Mouse (Mus musculus) monocyte, adult 2 months (primary cell): ENCODE measurements around the gene Crbn.

Experiments
- DNase-seq, 2 experiments: peaks; one replicate each; pipeline ENCODE4 v3.0.0; 2022; ENCODE audit warnings: low spot score in 2 of 2, low read depth in 1 of 2

The Crbn gene

DNA sequence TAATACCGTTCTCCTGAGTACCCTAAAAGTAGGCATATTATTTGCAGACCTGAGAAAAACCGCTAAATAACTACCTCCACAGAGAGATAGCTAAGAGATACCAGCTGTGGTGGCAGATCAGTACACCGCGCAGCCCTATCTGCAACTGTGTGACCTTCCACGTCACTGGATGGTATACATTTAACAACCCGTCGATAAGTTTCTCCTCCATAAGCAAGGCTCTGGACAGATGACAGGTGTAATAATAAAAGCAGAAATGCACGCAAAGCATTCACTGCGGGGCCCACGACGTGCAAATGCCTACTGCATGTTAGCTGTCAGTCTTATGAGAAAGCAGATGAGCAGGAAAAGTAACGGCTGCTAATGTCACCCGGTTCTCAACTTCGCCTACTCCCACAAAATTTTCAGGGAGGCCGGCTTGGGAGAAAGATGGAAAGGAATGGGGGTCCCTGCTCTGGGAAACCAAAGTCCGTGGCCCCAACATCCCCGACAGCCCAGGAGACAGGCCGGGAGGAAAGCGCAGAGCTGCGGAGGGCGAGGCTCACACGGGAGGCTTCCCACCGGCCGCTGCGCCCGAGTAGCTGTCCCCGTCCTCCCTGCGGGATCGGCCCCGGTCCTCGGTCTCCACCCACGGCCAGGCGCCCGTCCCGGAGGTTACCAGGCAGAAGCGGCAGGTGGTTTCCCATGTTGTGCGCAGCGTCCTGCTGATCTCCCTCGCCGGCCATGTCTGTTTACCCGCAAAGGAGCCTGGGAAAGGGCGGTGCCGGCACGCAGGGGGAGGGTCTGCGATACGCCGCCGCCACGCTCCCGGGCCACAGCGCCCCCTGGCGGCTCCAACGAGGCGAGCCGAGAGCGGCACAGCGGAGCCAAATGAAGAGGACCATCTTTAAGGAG lies at the start of gene Crbn:
Crbn (minus strand) TSS at position 745 of the 894 bp plus-strand sequence.
- DNase-seq: peak; percentile 72 to 88

DNA sequence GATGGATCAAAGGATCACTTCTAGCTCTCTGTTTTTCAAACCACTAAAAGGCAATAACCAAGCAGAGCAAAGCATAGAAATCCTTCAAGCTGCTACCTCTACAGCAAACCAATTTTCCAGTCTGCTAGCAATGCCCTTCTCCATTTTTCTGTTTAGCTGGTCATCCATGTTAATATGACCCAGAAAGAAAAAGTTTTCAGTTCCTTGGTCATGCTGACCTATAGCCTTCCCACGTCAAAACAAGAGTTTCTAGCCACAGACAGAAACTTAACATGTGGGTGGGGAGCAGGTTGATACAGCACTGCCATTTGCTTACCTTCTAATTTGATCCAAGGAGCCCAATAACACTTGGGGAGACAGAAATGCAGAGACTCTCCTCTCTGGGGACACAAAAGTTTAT lies 40.3 kb upstream of the Crbn start:
- DNase-seq: no peak

DNA sequence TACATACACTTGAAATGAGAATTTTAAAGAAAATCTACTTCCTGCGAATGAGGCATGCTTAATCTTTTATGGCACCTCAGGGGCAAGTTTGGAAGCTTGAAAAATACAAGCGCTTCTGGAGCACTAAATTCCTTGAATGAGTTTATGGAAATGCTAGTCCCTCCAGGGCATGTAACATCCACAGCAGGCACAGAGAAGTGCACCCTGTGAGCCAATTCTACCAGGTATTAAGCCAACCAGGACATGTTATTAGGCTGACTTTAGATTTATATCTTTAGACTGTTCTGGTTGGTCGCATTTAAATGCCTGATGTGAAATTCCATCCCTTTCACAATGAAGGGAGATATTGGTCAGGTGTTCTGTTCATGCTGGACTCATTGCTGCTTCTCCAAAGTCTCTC lies 38.2 kb upstream of the Crbn start:
- DNase-seq: no peak

DNA sequence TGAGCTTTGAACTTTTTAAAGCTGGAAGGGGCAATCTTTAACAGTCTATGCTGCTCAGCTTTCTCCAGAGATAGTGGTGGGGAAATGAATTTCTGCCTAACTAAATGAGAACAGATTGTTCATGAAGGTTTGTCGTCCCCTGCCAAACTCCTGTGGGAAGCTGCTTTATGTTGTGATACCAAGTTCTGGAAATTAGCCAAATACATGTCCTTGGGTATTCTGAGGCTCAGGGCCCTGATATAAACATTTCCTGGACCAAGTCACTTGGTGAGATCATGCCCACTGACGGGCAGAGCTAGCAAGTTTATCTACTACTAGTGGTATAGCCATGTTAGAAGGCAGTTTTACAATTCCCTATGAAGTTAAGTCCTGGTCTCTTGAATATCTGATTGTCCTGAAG lies 35.4 kb upstream of the Crbn start:
- no peak for DNase-seq

DNA sequence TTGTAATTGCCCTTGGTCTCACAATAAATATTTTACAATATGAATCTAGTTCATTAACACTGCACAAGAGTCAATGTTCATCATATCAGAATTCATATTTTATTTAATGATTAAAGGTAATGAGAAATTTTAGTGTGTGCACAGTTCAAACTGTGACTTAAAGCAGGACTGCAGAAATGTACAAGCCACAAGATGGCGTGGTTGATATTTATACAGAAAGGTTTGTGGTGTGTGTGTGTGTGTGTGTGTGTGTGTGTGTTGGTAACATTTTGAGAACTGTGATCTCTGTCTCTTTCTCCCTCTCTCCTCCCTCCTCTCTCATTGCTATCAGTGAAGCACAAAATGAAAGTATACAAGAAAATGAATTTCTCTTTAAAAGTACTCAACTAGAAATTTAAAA lies 22.5 kb upstream of the Crbn start:
- no peak for DNase-seq

DNA sequence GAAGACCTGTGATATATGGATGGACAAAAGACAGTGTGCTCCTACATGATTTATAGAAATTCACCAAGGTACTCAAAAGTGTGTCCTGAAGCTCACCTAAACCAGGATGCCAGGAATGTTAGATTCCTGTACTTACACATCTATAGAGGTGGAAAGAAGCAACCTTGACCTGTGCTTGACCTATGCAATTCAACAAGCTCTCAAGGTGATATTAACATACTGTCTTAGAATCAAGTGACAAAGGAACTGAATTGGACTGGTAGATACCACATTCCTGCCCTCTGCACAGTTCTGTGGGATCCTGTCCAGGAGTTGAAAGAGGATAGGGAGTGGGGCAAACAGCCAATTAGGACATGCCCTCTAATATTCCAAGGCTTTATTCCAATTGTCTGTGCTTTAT lies 20.7 kb upstream of the Crbn start:
- DNase-seq: no peak

DNA sequence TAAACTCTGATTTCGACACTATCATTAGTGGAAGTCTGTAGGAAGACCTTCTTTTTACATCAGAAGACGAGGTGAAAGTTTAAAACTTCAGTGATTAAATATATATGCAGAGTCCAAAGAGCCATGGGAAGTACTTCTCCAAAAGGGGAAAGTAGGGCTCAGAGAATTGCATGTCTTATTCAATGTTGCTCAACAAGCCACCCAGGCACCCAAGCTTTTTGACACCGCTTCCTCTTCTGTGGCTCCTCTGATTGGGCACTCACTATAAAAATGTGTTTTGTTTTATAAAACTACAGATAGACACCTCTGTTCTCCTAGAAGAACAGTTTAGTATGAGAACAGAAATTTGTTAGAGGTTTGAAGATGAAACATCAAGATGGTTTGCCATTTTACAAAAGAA lies 20.0 kb upstream of the Crbn start:
- no peak for DNase-seq

DNA sequence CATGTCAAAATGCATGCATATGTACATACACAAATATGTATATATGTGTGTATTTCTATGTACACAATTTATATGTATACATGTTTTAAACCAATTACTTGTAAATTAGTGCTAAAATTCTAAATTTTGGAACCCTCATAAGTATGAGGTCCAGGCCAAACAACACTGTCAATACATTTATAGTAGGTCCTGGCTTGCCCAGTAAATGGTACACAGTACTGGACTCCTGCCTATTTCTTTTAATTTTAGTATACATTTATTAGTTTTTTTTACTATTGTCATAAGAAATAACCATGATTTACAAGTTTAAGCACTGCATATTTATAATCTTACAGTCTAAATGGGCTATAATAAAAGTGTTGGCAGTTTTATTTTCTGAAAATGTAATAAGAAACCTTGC lies 19.4 kb upstream of the Crbn start:
- DNase-seq: no peak

DNA sequence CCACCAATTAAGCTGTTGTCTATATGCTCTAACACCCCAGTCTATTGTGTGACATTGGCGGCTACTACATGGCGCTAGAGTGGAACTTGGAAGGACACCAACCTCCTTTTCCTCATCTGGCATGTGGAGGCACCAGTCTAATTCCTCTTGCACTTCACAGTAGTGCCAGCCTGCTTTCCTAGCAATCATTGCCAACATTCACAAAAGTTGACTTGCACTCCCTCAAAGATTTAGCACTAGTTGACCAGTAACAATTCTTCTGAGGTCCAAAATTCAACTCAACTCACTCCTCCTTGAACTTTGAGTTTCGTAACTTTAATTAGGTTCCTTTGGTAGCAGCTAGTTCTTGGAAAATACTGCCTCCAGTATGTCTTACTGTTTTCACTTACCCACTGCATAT lies 10.8 kb upstream of the Crbn start:
- no peak for DNase-seq

DNA sequence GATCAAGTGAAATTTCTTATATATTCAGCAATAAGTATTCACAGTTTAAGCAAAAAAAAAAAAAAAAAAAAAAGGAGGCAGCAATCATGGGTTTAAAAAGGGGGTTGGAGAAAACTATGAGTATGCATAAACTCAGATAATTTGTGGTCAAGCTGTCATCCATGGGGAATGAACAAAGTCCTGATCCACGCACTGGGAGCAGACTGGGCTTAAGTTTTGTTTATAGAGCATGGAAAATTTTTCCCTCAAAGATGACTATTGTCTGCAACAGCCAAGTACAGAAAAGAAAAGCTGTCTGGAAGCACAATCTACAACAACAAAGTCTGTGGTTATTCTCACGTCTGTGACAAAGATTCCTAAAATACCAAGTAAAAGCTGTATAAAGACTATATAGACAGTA lies 9.3 kb upstream of the Crbn start:
- DNase-seq: no peak

DNA sequence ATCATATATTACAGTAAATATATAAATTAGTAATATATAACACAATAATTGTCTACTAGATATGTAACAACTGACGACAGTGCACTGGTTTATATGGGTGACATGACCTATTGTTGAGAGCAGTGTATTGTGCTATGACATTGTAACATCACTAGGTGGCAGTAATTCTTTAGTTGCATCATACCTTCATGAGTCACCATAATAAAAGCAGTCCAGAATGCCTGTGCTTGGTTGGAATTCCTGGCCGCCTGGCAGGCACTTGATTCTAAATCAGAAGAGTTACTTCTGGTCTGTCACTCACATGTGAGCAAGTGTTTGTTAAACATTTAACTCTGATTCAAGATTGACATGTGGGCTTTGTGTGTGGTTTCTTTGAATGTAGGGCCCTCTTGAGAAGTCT lies 5.0 kb upstream of the Crbn start:
- DNase-seq: no peak

DNA sequence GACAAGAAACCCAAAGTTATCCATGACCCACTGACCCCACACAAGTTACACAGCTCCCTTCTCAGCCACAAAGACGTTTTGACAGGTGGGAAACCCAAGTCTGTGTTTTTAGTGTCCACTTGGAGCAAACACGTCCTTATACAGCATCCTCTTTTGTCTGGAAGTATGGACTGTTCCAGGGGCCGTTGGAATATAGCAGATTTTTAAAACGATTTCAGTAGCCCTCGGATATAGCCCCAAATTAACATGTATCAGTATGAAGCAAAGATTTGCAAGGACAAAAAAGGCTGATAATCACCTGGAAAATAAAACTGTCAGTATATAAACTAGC lies 315 bp upstream of the Crbn start:
- DNase-seq: no peak

DNA sequence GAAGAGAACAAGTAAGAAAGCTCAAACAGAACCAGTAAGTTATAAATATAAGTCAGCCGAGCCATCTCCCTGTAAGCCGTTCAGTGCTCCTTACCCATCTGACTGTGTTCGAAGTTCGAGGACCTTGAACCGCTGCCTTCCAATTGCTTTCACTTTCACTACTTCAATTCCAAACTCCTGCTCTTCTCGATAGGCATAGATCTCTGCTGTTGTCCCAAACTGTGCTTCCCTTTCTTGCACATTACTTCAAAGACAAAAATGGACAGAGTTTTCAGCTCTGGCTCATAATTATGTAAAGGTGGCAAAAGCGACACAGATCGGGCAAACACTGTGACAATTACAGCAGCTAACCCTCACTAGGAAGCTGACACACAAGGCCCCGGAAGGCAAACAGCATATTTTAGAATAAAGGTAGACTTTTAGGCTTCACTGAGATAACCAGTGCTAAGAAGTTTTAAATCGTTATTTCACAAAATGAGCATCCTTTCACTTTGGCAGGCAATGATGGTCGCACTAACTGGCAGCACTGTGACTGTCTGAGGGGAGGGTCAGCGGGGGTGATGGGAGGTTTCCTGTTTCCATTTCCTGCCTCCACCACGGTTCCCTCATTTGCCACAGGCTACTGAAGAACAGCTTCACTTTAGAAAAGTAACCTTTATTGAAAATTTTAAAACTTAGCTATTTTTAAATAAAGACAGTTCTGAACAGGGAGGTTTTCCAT lies 5.6 kb downstream of the Crbn start:
- DNase-seq: no peak

DNA sequence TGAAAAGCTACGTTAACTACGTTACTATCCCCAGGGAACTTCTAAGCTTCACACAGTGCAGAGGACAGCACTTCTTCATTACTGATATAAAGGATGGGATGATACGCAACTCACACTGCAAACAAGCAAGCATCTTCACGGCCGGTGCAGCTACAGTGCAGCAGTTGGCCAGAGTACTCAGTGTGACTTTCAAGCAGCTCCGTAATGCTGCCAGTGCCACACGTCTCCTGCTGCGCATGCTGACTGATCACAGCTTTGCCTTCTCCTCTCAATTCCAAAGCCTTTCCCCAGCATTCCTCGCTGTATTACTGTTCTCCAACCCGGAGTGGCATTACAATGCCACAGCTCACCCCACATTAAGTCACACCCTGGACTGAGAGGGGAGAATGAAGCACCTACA lies 6.3 kb downstream of the Crbn start:
- DNase-seq: no peak

DNA sequence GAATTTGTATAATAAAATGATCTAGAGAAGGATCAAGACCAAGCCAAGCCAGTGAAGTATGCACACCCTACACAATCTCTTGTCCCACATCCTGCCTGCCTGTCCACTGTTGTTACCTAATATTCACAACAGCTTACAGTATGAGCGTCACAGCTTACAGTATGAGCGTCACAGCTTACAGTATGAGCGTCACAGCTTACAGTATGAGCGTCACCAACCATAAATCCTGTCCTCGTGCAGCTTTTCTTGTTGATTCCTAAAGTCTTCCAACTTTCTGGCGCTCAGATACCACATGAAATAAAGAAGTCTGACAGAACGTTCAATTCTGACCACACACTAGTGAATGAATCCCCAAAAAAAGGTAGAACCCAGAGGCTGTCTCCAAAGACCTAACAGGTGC lies 6.8 kb downstream of the Crbn start:
- DNase-seq: no peak

DNA sequence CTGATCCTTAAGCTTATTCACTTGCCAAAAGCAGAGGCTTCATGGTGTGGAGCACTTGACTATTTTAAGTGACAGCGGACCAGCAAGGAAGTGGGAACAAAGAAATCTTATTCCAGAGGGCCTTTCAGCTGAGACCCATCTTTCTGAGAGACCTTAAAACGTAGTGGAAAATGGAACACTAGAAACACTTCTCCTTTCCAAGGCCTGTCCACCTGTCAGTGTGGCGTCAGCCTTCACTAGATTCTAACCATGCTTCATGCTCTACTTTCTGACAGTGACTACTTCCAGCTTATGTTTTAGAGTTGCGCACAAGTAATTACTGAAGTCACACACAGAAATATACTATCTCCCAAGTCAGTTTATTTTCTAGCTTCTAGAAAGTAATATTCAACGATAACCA lies 7.4 kb downstream of the Crbn start:
- DNase-seq: no peak

DNA sequence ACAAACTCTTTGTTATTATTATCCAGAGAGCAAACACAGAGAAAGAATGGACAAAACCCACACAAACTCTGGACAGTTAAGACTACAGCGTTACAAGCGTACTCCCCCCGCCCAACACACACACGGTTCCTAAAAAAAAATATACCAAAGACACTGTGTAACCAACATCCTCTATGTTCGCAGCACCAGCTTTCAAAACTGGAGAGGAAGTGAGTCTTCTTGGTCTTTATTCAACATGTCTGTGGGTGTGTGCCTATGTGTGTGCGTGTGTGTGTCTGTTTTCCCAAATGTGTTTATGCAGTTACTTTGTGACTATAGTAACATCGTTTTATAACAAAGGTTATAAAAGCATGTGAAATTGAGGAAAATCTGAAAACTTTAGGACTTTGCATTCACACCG lies 8.4 kb downstream of the Crbn start:
- DNase-seq: no peak

DNA sequence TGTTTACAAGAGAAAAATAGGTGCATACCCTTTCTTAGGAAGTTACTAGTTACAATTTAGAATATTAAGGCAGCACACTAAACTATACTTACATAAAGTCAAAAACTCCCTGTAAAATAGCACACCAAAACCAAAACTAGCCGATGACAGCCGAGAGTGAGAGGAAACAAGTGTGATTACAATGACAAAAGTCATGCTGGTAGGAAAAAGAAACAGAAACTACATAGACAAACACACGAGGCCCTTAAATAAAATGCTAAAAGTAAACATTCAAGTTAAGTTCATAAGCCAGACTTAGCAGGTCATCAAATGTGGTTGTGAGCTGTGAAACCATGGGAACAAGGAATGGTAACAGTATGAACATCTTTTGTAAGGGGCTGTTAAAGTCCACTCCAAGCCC lies 12.7 kb downstream of the Crbn start:
- no peak for DNase-seq

DNA sequence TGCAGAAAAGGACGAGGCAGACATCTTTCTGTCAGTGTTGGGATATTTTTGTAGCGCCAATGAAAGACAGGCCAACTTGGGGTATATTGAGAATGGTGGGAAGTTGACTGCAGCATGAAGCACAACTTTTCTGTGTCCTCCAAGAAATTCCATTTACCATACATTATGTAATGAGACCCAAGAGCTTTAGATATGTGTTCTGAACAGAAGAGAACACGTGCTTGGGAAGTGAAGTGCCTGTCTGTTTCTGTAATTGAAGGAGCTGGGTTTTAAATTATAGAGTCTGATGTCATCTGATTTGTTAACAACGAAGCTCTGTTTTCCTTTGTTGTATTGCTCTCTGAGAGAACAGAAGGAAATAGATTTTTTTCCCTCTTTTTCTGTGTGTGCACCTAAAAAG lies 29.8 kb downstream of the Crbn start:
- DNase-seq: no peak

DNA sequence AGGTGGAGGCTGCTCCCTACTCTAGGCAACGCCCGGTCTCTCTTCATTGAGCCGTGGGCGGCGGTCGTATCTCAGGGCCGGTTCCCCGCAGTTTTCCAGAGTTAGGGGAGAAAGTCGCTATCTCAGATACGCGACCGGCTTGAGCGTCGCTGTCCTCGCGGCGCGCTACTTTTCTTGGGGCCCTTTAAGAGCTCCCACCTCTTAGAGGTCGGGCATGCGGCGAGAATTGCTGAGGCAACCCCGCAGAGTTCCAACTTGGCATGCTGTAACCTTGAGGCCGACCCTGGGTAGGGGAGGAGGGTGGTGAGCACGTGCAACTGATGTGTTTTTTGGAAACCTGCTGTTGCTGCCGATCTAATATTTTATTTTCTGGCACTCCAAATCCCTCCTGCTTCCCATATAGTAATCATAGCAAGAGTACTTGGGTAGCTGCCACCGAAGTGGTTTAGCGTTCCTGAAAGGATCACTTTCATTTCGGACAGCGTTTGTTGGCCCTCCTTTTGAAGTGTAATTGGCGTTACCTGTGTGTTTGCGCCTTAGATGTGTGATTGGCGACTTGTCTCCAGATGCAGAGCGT lies 30.5 kb downstream of the Crbn start:
- DNase-seq: no peak

DNA sequence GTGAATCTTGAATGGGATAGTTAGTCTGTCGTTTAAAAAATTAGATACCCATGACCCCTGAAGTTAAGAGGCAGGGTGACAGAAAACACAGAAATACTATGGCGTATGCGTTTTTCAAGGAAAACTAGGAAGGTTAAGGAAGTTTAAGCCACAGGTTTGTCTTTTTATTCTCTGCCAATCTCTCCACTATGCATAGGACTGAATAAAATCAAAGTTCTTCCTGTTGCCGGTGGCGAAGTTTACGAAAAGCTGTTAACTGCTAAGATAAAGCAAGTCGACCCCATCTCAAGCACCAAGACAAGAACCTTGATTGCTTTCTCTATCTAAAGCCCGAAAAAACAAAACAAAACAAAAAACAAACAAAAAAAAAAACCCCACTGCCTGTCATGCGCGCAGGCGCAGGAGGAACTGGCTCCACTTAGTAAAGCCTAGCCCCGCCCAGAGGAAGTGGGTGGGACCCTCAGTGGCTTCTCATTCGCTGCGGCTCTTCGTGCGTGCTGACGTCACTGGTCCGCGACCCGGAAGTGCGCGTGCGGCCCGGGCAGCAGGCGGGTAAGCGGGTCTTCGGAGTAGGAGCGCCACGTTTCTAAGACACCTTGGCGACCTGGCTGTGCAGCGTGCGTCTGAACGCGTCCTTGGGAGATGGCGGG lies 31.1 kb downstream of the Crbn start, which contains the start of gene Trnt1:
Trnt1 (plus strand) TSS at position 481 of the 650 bp plus-strand sequence.
- DNase-seq: peak; percentile 83 to 95

DNA sequence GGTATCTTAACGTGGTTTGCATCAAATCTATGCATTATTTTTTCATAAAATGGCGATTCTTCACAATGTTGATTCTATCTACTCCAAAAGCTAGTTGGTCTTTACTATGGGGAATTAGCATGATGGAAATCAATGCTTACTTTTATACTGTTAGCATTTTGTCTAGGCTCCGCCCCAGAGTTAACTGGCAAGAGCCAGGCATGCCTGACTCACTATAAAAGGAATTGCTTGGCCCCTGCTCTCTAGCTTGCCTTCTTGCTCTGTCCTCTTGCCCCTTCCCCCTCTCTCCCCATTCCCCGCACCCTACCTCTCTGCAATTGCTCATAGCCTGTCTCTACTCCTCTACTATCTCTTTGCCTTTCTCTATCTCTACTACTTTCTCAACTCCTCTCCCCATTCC lies 33.1 kb downstream of the Crbn start:
- no peak for DNase-seq
